Mouse (Mus musculus) neural tube, embryonic 14.5 days (tissue): ENCODE results near the gene Foxo3. TPM values are rescaled to one million over a fixed set of nuclear protein-coding genes. Genes with fewer than 3 reads are reported as not detected.

Experiments used
- ATAC-seq: fragments of 200-750 bp; cut with Nextera tagmentation; 2 replicates; pipeline ENCODE4 v1.8.0; 2017; ENCODE audit warnings: low read depth, mild to moderate bottlenecking, moderate TSS enrichment, moderate library complexity
- H3K27ac ChIP-seq: fragments of 300-500 bp; sonication (generic); 2 replicates; pipeline ENCODE4 v1.5.1; 2014; ENCODE audit warnings: low read depth, mild to moderate bottlenecking, control low read depth, low read length, moderate library complexity, mixed read lengths
- H3K27me3 ChIP-seq: fragments of 300-500 bp; sonication (generic); 2 replicates; pipeline ENCODE4 v1.6.1; 2014; ENCODE audit warnings: low read length; ENCODE audit not compliant: control insufficient read depth, insufficient read depth
- H3K36me3 ChIP-seq: fragments of 300-500 bp; sonication (generic); 2 replicates; pipeline ENCODE4 v1.6.1; 2014; ENCODE audit warnings: low read length, mixed read lengths; ENCODE audit not compliant: control insufficient read depth, insufficient read depth
- H3K4me1 ChIP-seq: fragments of 300-500 bp; sonication (generic); 2 replicates; pipeline ENCODE4 v1.6.1; 2014; ENCODE audit warnings: low read length; ENCODE audit not compliant: control insufficient read depth, insufficient read depth
- H3K4me2 ChIP-seq: fragments of 300-500 bp; sonication (generic); 2 replicates; pipeline ENCODE4 v1.6.1; 2014; ENCODE audit warnings: mild to moderate bottlenecking, low read depth, low read length, control low read depth
- H3K4me3 ChIP-seq: fragments of 300-500 bp; sonication (generic); 2 replicates; pipeline ENCODE4 v1.5.1; 2014; ENCODE audit warnings: low read depth, low read length, control low read depth, mixed read lengths
- H3K9ac ChIP-seq: fragments of 300-500 bp; sonication (generic); replicated peaks from 2 replicates; pipeline ENCODE4 v1.6.1; 2014; ENCODE audit warnings: low read depth, mild to moderate bottlenecking, control low read depth, low read length, mixed read lengths
- H3K9me3 ChIP-seq: fragments of 300-500 bp; sonication (generic); 2 replicates; pipeline ENCODE4 v1.6.1; 2016; ENCODE audit warnings: low read length; ENCODE audit not compliant: control insufficient read depth
- WGBS: fragments of 180-500 bp; shearing (Covaris S2); extraction: QIAGEN DNeasy Blood & Tissue Kit; methylation state at CpG from one replicate; pipeline ENCODE4 v1.1.7; 2014; 5-methylcytosine and 5-hydroxymethylcytosine counted together
- polyA plus RNA-seq: library from polyadenylated mRNA; unstranded; fragments of >200 nt; fragmentation: Nextera tagmentation; extraction: Ambion mirVana; gene quantifications from 2 replicates; pipeline ENCODE4 v1.2.1, GENCODE M21; 2014

Foxo3 gene
- polyA plus RNA-seq, 1 experiment from 2014 or later = 6.1 TPM

DNA sequence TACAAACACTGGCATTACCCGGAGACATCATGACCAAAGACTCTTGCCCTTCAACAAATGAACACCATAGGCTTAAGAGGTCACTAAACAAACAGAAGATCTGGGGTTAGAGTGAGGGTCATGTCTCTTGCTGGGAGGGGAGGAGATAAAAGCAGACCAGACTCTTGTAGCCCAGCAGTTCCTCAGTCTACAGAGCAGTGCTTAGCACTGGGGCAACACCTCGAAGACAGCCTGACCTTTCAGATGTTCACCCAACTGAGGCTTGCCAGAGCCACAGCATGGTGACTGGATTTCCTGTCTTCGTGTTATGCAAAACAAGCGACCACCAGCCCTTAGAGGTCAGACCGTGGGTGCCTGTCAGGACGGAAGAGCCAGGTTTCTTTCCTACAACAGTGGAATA lies 83.6 kb downstream of the Foxo3 start:
- Histone ChIP-seq H3K4me2 (no peak overlapping the region), H3K9ac (no peak overlapping the region), H3K4me1 (peaks cover 6% of the 10 kb centered on the region; the same call in 1 of the 2 replicates), H3K9me3 (no peaks in the 10 kb centered on the region), H3K4me3 (no peak overlapping the region), H3K36me3 (peaks cover 13% of the 10 kb centered on the region; the same call in 1 of the 2 replicates), H3K27ac (no peak overlapping the region), H3K27me3 (no peaks in the 10 kb centered on the region)
- ATAC-seq = no peak
- WGBS = 35% methylated on average over 6 of the region's 6 CpGs

DNA sequence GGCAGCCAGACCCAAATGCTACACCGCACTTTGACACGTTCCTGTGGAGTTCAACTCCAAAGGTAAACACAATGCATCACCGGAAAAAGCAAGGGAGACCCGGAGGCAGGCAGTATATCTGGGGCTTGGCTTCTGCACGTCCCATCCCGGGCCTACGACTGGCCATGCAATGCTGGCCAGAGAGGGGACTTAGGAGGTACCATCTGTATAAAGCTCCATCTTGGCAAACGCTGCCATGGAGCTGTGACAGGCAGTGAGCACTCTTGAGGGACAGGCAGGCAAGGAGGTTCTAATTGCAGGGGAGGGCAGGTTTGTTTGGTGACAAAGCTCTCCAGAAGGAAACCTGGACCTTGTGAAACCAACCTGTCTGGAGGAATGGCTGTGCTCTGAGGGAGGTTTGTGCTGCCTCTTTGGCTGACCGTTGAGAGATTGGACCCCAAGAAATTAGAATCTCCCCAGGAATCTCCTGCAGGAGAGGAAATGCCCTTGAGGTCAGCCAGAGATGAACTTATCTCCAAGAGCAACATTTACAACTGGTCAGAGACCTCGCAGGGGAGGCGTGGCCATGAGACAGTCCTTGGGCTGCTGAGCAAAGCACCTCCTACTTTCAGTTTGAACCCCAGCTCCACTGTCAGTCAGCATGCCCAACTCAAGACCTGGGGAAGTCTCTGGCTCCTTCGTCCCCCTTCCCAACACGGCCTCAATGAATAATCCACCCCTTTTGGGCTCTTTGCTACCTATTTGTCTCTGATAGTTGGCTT lies 86.7 kb downstream of the Foxo3 start:
- Histone ChIP-seq H3K36me3 (0 out of 2 replicates have a peak, but pooled peaks cover 3% of the 10 kb centered on the region), H3K9me3 (no peaks in the 10 kb centered on the region), H3K4me2 (no peak overlapping the region), H3K9ac (no peak overlapping the region), H3K4me1 (peaks cover 6% of the 10 kb centered on the region; the same call in 1 of the 2 replicates), H3K27ac (no peak overlapping the region), H3K4me3 (no peak overlapping the region), H3K27me3 (no peaks in the 10 kb centered on the region)
- WGBS = 88% methylated on average over 13 of the region's 13 CpGs
- no peak for ATAC-seq

DNA sequence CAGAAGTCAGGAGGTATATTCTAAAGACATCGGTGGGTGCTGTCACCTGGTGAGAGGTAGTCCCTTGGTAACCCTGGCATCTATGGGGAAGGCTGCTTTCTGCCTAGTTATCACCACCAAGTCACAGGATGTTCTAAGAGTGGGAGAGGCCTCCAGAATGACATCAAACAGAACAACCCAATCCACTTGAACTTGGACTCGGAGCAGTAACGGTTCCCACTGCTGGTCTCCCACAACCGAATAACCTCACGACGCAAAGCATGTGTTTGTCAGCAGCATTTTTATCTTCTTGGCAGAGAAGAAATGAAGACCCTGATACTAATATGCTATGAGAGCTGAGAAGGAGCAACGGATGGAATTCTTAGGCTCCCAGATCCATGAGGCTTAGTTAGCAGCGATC lies 87.5 kb downstream of the Foxo3 start:
- H3K4me1 ChIP-seq = peaks cover 6% of the 10 kb centered on the region; the same call in 1 of the 2 replicates
- H3K4me2 ChIP-seq = no peak overlapping the region
- no peaks in the 10 kb centered on the region for H3K27me3 ChIP-seq
- 93% methylated on average over 8 of the region's 8 CpGs for WGBS
- 0 out of 2 replicates have a peak, but pooled peaks cover 3% of the 10 kb centered on the region for H3K36me3 ChIP-seq
- H3K27ac ChIP-seq = no peak overlapping the region
- no peak overlapping the region for H3K4me3 ChIP-seq
- no peak for ATAC-seq
- no peak overlapping the region for H3K9ac ChIP-seq
- no peaks in the 10 kb centered on the region for H3K9me3 ChIP-seq

DNA sequence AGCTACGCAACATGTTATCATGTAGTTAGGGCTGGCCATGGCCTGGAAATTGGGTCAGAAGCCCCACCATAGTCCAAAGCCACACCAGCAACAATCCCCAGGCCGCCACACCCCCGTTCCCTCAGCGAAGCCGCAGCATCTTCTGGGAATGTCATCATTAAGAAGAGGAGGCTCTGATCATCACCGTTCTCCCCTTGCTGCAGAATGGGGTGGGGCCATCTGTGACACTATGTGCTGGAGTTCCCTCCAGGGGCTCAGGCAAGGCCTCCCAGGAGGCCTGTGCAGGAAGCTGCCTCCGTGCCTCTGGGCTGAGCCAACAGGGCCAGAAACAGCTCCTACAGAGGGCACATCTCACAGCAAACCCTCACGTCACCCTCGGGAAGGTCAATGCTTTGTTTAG lies 88.5 kb downstream of the Foxo3 start:
- no peak overlapping the region for H3K4me3 ChIP-seq
- peaks cover 6% of the 10 kb centered on the region; the same call in 1 of the 2 replicates for H3K4me1 ChIP-seq
- H3K27me3 ChIP-seq = no peaks in the 10 kb centered on the region
- H3K9me3 ChIP-seq = no peaks in the 10 kb centered on the region
- 61% methylated on average over 9 of the region's 9 CpGs for WGBS
- ATAC-seq = no peak
- no peak overlapping the region for H3K27ac ChIP-seq
- H3K36me3 ChIP-seq = 0 out of 2 replicates have a peak, but pooled peaks cover 3% of the 10 kb centered on the region
- H3K9ac ChIP-seq = no peak overlapping the region
- no peak overlapping the region for H3K4me2 ChIP-seq

DNA sequence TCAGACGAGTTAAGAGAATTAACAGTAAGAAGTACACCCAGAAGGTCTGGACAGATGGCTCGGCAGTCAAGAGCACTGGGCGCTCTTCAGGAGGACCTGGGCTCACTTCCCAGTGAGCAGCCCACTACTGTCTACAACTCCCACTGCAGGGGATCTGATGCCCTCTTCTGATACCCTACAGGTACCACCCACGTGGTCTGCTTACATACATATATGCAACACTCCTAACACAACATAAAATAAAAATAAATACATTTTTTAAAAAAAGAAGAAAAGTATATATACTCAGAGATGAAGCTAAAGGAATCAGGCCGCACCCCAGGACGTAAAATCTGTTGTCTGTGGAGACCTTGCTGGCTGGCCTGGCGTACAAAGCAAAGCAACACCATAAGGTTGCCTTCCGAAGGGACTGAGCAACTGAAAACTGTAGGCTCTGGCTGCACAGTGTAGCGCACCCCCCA lies 89.6 kb downstream of the Foxo3 start:
- H3K9me3 ChIP-seq = no peaks in the 10 kb centered on the region
- ATAC-seq = no peak

DNA sequence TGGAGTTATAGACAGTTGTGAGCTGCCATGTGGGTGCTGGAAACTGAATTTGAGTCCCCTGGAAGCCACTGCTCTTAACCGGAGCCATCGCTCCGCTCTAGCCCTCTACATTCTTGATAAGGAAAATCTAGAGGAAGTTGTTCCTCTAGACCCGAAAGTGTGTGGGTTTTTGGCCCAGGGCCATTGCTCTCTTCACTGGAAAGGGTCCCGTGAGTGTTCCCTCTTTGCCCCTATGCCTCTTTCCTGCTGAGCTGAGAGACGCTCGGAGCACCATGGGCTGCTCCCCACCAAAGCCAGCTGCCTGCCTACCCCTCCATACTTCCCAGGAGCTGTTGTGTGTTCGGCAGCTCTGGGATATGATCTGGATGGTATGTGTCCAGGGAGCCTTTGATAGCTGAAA lies 96.2 kb downstream of the Foxo3 start:
- H3K9ac ChIP-seq = no peak overlapping the region
- H3K9me3 ChIP-seq = no peaks in the 10 kb centered on the region
- H3K4me3 ChIP-seq = no peak overlapping the region
- 0 out of 2 replicates have a peak, but pooled peaks cover 3% of the 10 kb centered on the region for H3K36me3 ChIP-seq
- ATAC-seq = no peak
- 90% methylated on average over 8 of the region's 8 CpGs for WGBS
- H3K27ac ChIP-seq = no peak overlapping the region
- no peaks in the 10 kb centered on the region for H3K27me3 ChIP-seq
- H3K4me2 ChIP-seq = no peak overlapping the region
- no peaks in the 10 kb centered on the region for H3K4me1 ChIP-seq

More for the DNA sequence above, 89.6 kb downstream of the Foxo3 start:
- Histone ChIP-seq H3K27me3 (no peaks in the 10 kb centered on the region), H3K9ac (no peak overlapping the region), H3K4me1 (peaks cover 6% of the 10 kb centered on the region; the same call in 1 of the 2 replicates), H3K36me3 (0 out of 2 replicates have a peak, but pooled peaks cover 3% of the 10 kb centered on the region), H3K27ac (no peak overlapping the region), H3K4me3 (no peak overlapping the region), H3K4me2 (no peak overlapping the region)
- WGBS = 88% methylated on average over 9 of the region's 9 CpGs

DNA sequence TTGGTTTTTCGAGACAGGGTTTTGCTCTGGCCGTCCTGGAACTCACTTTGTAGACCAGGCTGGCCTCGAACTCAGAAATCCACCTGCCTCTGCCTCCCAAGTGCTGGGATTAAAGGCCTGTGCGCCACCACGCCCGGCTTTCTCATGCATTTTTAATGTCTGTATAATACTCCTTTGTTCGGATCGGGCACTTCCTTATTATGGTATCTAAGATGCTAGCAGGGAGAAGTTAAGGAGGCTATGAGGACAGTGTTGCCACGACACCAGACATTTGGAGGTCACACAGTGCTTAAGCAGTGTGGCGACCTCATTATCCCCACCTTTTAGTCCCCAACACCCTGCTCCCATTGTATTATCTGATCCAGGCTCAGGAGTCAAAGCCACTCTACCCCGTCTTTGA lies 97.8 kb downstream of the Foxo3 start:
- Histone ChIP-seq H3K9ac (no peak overlapping the region), H3K4me3 (no peak overlapping the region), H3K36me3 (no peaks in the 10 kb centered on the region), H3K4me2 (no peak overlapping the region), H3K27ac (no peak overlapping the region), H3K27me3 (no peaks in the 10 kb centered on the region), H3K4me1 (no peaks in the 10 kb centered on the region), H3K9me3 (no peaks in the 10 kb centered on the region)
- 90% methylated on average over 11 of the region's 11 CpGs for WGBS
- ATAC-seq = no peak

DNA sequence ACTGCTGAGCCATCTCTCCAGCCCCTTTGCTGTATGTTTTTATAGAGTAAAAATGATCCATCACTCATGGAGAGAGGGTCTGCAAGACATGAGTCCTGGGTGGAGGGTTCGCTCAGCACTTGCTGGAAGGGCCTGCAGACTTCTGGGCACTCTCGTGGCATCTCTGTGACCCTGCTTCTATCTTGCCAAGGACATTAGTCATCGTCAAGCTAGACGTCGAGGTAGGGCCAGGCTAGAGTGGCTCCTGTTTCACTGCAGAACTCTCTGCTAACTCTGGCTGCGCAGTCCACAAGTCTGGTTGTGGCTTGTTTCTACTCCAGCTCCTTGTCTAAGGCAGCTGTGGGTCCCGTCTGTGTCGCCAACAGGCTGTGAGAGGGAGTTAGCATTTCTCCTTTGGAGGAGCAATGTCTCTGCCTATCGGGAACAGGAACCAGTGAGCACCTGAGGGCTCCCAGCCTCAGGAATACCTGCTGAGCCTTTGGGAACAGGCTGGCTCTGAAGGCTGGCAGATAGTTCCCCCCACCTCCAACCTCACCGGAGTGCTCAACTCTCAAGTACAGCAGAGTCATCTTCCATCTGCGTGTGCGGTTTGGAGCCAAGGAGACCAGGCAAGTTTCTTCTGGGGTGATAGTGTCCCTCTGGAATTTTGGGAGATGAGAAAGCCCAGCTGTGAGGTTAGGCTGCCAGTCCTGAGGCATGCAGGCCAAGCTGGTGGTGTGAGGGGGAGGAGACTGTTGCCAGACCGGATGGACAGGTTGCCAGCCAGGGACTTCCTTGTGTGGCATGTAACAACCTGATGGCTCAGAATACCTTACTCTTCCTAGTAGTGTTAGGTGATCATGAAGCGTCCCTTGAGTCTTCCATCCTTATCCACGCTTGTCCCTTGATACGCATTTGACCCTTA lies 98.5 kb downstream of the Foxo3 start:
- Histone ChIP-seq H3K27me3 (no peaks in the 10 kb centered on the region), H3K9ac (no peak overlapping the region), H3K36me3 (no peaks in the 10 kb centered on the region), H3K9me3 (no peaks in the 10 kb centered on the region), H3K27ac (no peak overlapping the region), H3K4me1 (no peaks in the 10 kb centered on the region), H3K4me3 (no peak overlapping the region), H3K4me2 (no peak overlapping the region)
- no peak for ATAC-seq
- WGBS = 92% methylated on average over 16 of the region's 16 CpGs
